Mouse (Mus musculus) liver, embryonic 14.5 days (tissue): ENCODE data around the gene Bcor.

ENCODE experiments used
- CTCF ChIP-seq: IDR thresholded peaks from 2 replicates; pipeline ENCODE4 v1.5.1; 2016; ENCODE audit warnings: antibody characterized with exemption, low read depth, control low read depth
- EP300 ChIP-seq: IDR thresholded peaks from 2 replicates; pipeline ENCODE4 v1.6.1; 2016; ENCODE audit warnings: antibody characterized with exemption, low read depth

DNA sequence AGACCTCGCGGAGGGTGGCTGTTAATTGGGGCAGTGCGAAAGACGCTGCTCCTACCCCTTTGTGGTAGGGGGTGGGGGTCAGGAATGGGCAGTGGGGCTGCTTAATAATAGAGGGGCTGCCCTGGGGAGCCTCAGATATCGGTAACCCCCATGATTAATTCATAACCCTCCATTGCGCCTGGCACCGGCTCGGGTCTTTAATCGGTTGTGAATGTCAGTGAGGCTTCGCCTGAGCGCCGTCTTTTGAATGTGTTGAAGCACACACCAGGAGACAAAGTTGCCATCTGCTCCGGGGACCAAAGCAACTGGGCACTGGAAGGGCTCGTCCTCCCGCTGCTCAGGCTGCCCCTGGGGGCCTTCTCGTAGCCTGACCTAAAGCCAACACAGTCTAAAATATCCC, 158.8 kb downstream of the Bcor start:
- no peak for TF ChIP-seq CTCF
- TF ChIP-seq EP300: no peak
